In the genomic region with DNA sequence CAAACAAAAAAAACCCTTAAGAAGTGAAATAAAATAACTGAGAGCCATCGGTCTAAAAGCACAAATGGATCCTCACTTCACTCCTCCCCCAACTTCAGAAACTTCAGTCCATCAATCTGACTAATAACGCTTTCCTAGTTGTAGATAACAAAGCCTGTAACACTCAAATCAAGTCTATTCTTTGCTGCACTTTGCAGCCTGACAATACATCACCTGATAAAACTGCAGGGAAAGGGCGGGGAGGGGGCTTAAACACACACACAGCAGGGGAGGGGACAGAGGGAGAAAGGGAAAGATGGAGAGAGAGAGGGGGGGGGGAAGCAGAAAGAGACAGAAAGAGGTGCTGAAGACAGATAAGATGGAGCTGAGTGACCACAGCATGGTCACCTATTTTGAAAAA, we compare ENCODE assay signal across 22 mouse cellular contexts.
"Had no signal": no experiment of that assay in that cellular context is flagged by ENCODE, and none has a peak within 500 bp of the region (broad histone marks: within the 10 kb centered on the region; RNA-seq: fewer than 3 reads in every experiment).

No protein-coding gene starts in this region.

- H3K4me2 ChIP-seq: limb, embryonic 12.5 days; limb, embryonic 15.5 days; liver, embryonic 11.5 days; lung, embryonic 14.5 days; midbrain, embryonic 13.5 days; stomach, embryonic 15.5 days had no signal

- H3K9ac ChIP-seq: limb, embryonic 12.5 days; limb, embryonic 15.5 days; liver, embryonic 14.5 days; liver, postnatal 0 days; lung, embryonic 14.5 days; midbrain, embryonic 13.5 days; stomach, embryonic 15.5 days had no signal

- H3K36me3 ChIP-seq: limb, embryonic 12.5 days; limb, embryonic 15.5 days; midbrain, embryonic 10.5 days; midbrain, embryonic 13.5 days; stomach, embryonic 15.5 days had no signal

- DNase-seq: kidney, adult 9 months; kidney, postnatal 36 days; left cerebral cortex, postnatal 4 days; liver, postnatal 0 days; lung, embryonic 14.5 days; right cerebral cortex, adult 18-20 months; right cerebral cortex, postnatal 25 days; spleen, adult 18-20 months; thymus, postnatal 25 days had no signal

- H3K27me3 ChIP-seq: limb, embryonic 12.5 days; limb, embryonic 15.5 days; megakaryocyte, embryonic 14.5 days; midbrain, embryonic 13.5 days; stomach, embryonic 15.5 days had no signal

- H3K9me3 ChIP-seq: limb, embryonic 12.5 days; limb, embryonic 15.5 days; megakaryocyte, embryonic 14.5 days; midbrain, embryonic 10.5 days; midbrain, embryonic 13.5 days; stomach, embryonic 15.5 days had no signal

- H3K4me1 ChIP-seq: limb, embryonic 12.5 days; limb, embryonic 15.5 days; megakaryocyte, embryonic 14.5 days; midbrain, embryonic 10.5 days; midbrain, embryonic 13.5 days; stomach, embryonic 15.5 days had no signal

- H3K27ac ChIP-seq: kidney, postnatal 0 days; limb, embryonic 12.5 days; limb, embryonic 15.5 days; liver, embryonic 14.5 days; macrophage; midbrain, embryonic 10.5 days; midbrain, embryonic 13.5 days; stomach, embryonic 15.5 days had no signal

- ATAC-seq: liver, postnatal 0 days; lung, postnatal 0 days; midbrain, embryonic 13.5 days; midbrain, embryonic 16.5 days had no signal

- H3K4me3 ChIP-seq: limb, embryonic 12.5 days; limb, embryonic 15.5 days; megakaryocyte, embryonic 14.5 days; midbrain, embryonic 10.5 days; midbrain, embryonic 13.5 days; myocyte; stomach, embryonic 15.5 days had no signal
